Mouse (Mus musculus) frontal cortex, adult 2 months (tissue): ENCODE data around the gene Glis1. TPM values are rescaled to one million over a fixed set of nuclear protein-coding genes. Genes with fewer than 3 reads are reported as not detected.

Experiments used
- DNase-seq, 2 experiments: peaks; one replicate each; pipeline ENCODE4 v3.0.0; 2022; ENCODE audit warnings: low spot score in 1 of 2; ENCODE audit errors: extremely low spot score in 1 of 2
- polyA plus RNA-seq: library from polyadenylated mRNA; depleted of rRNA; stranded (reverse); fragments of >200 nt; gene quantifications from 2 replicates; pipeline ENCODE4 v1.2.3, GENCODE M21; 2012

Glis1 gene
- polyA plus RNA-seq, 1 experiment, result 1.2 TPM

DNA sequence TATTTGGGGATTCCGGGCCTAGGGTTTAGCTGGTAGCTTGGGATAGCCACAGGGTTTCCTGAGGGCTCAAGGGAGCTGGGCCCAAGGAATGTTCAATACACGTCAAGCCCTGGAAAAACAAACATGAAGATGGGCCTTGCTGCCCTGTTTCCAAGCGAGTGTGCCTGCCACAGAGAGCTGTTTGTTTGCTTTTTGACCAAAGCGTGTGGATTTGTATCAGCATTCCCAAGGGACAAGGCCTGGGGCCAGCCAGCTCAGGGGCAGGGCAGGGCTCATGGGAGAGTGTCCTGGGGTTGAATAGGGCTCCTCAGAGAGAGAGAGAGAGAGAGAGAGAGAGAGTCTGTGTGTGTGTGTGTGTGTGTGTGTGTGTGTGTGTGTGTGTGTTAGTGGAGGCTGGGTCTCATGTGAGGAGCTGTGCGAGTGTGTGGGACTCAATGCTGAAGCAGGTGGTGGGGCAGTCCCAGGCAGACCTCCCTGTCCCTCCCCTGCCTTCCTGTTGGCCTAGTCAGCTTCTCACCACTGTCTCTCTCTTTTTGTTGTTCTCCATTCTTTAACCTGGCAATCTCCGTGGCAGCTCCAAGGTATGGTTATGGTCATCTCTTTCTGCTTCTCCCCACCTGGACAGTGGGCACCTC lies 183.3 kb downstream of the Glis1 start:
- DNase-seq, result no peak

DNA sequence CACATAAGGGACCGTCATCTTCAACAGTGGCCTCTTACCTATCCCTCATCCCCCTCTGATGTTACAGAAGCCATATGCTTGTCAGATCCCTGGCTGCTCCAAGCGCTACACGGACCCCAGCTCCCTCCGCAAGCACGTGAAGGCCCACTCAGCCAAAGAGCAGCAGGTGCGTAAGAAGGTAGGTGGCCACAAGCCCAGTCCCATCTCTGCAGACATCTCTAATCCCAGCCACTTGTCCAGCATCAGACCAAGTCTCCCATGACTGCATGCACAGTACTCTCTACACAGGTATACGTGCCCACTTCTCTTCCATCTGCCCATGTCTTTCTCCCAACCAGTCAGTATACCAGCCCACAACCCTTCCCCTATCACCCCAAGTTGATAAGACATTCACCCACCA lies 185.1 kb downstream of the Glis1 start:
- DNase-seq, result no peak

- DNase-seq, result no peak
These were observed 187.0 kb downstream of the Glis1 start for GRCm38 (mm10) chr4:107621366-107621765.

DNA sequence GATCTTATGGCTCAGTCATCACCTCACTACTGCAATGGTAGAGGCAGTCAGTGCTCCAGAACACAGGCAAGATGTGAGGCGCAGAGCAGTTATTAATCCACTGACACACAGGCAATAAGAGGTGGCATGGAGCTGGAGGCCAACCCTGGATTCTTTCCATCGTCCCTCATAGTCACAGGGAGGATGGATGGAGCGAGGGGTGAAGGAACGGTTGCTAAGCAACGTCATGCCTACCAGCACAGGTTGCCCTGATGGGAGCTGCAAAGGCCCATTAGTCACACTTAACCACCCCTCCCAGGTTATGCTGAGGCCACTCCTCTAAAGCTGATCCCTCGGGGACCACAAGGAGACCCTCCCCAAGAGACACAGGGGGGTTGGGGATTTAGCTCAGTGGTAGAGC lies 187.9 kb downstream of the Glis1 start:
- no peak for DNase-seq

- DNase-seq, result no peak
These were observed 189.5 kb downstream of the Glis1 start for GRCm38 (mm10) chr4:107623916-107624315.

DNA sequence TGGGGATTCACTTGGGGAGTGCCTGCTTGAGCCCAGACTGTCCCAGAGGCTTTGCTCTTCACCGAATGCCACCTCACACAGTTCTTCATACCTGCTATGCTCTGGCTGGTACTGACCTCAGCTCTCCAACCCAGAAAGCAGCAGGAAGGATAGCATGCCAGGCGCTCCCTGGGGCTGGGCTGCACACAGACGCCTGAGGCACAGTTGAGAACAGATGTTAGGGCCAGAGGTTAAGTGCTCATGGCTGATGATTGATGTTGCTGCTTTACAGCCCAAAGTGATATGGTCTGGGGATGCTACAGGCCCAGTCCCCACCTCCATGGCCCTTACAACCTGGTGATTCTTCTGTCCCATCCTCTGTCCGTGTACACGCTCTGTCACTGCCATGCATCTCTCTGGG lies 190.6 kb downstream of the Glis1 start:
- DNase-seq, result no peak

- no peak for DNase-seq
These were observed 193.8 kb downstream of the Glis1 start for GRCm38 (mm10) chr4:107628226-107628625.

DNA sequence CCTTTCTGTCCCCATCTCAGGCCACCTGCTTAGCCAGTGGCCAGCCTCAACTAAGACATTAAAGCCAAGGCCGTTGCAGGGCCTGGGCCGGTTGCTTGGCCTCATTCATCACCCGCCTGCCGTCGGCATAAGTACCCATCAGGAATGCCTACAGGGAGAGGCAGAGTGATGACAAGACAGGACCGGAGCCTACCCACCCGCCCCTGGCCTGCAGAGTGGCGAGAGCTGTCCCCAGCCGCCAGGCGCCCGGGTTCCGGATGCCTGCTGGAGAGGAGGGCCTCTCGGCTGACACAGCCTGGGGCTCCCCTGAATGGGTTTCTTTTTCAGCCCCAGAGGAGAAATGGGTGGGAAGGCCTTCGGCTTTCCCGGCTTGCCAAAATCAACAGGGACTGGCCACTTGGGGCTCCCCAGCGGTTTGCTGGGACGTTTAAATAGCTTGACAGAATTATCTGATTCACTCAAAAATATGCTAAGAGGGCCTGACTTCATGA lies 194.6 kb downstream of the Glis1 start:
- no peak for DNase-seq

GRCm38 (mm10) chr4:107634631-107635030 lies 200.2 kb downstream of the Glis1 start:
- DNase-seq, result no peak

GRCm38 (mm10) chr4:107636099-107636498 lies 201.7 kb downstream of the Glis1 start:
- no peak for DNase-seq

DNA sequence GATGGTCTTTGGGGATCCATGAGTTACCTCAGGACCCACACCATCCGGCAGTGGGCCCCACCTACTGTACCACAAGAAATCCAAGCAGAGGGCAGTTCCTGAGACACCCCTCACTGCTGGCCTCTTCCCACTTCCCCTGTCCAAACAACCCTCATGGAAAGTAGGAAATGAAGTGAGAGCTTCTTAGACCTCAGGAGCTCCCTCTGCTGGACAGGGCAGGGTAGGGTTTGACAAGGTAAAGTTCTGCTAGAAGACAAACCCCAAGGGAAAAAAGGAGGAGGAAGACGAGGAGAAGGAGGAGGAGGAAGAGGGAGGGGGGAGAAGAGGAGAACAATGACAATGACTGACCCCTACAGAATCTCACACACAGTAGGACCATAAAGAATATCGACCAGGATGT lies 203.3 kb downstream of the Glis1 start:
- peak in 1 of 2 experiments; percentile 63 for DNase-seq

GRCm38 (mm10) chr4:107638303-107638702 lies 203.9 kb downstream of the Glis1 start:
- DNase-seq, result no peak

GRCm38 (mm10) chr4:107641624-107642023 lies 207.2 kb downstream of the Glis1 start:
- no peak for DNase-seq

DNA sequence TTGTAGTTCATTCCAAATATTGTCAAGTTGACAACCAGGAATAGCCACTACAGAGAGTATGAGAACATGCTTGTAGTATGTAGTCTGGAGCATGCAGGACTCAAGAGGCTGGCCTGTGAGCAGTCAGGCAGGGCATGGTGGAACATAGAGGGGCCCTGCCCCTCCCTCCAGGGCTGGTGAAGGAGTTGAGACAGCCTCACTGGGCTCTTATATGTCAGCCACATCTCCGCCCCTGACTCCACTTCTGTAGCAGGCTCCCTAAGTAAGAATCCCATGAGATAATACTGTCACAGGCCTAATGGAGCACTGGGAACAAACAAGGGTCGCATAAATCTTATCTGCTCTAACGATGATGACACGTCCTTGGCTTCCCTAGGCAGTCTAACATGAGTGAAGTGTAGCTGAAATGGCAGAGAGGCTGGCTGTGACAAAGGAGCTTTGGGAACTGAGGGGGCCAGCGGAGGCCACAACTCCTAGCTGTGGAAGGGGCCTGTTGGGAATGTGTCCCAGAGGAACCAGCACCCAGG lies 214.6 kb downstream of the Glis1 start:
- DNase-seq, result no peak

DNA sequence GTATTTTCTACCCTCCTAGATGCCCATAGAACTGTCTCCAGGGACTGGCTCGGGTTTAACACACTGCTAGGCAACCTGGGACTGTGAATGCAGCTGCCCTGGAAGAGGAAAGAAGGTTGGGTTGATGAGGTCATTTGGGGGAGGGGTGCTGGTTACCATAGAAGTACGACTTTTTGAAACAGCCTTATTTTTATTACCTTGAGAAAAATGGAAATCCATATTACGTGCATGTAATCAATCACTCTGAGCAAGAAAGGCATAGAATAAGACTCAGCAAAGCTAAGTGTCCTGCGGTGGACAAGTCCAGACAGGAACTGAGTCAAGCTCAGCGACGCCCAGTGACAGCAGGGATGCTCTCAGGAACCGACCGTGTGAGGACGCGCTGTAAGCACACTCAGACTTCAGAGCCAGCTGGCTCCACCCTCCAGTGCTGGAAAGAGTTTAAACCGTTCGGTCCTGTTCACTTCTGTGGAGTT lies 216.7 kb downstream of the Glis1 start:
- DNase-seq, result no peak

- peak in 1 of 2 experiments; percentile 92 for DNase-seq
These were observed 218.3 kb downstream of the Glis1 start for GRCm38 (mm10) chr4:107652598-107653279.

GRCm38 (mm10) chr4:107653280-107653643 lies 218.9 kb downstream of the Glis1 start:
- no peak for DNase-seq

GRCm38 (mm10) chr4:107660649-107661048 lies 226.3 kb downstream of the Glis1 start:
- DNase-seq, result no peak

DNA sequence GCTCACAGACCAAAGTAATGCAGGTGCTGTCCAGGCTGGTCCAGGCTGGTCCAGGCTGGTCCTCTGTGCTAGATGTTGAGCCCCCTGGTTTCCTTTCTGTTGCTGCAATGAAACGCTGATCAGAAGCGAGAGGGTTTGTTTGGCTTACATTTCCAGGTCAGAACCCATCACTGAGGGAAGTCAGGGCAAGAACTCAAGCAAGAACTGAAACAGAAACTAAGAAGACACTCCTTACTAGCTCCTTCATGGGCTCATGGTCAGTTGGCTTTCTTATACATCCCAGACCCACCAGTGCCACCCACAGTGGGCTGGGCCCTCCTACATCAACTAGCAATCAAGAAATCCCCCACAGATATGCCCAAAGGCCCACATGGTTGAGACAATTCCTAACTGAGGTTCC lies 234.1 kb downstream of the Glis1 start:
- DNase-seq, result no peak

- no peak for DNase-seq
These were observed 236.3 kb downstream of the Glis1 start for GRCm38 (mm10) chr4:107670731-107671130.

GRCm38 (mm10) chr4:107673638-107674321 lies 239.4 kb downstream of the Glis1 start:
- peak; percentile 75 to 90 for DNase-seq
